Mouse (Mus musculus): ENCODE results near the gene Cracr2a. TPM values are rescaled to one million over a fixed set of nuclear protein-coding genes. Genes with fewer than 3 reads are reported as not detected.
A peak's percentile ranks its signal among the peaks of the same experiment; 100 is the strongest.
"Not testable (repeated sequence)": the region's sequence is repeated elsewhere in the genome, so short reads cannot be mapped to it uniquely, and the experiment has no call there.

The Cracr2a gene
- polyA plus RNA-seq (2015; fragmentation: Nextera tagmentation; extraction: Ambion mirVana): 0.16 and 0.32 TPM in 2 replicates

- Histone ChIP-seq H3K27ac (ENCODE audit: low read length) (no peak within 1 kb of the TSS), H3K4me2 (ENCODE audit: low read length) (peak within 1 kb of the TSS; percentile 70)
Measured at GRCm38 (mm10) chr6:127561231-127562020, at the start of gene Cracr2a. Gene Cracr2a, plus strand, starts transcription at chr6:127561338.

GRCm38 (mm10) chr6:127513776-127514175, 47.4 kb upstream of the Cracr2a start:
- WGBS: 90% methylated on average over 7 of the region's 12 CpGs
- H3K36me3 ChIP-seq (ENCODE audit: control insufficient read depth, insufficient read depth); H3K9ac ChIP-seq (replicated peaks; ENCODE audit: low read depth, low read length); H3K9me3 ChIP-seq (ENCODE audit: control insufficient read depth, low read length); H3K27me3 ChIP-seq (replicated peaks; ENCODE audit: control insufficient read depth, insufficient read depth, low read length); H3K4me1 ChIP-seq (replicated peaks; ENCODE audit: control insufficient read depth, insufficient read depth, low read length); H3K27ac ChIP-seq (ENCODE audit: low read length); H3K4me2 ChIP-seq (ENCODE audit: low read length); ATAC-seq; H3K4me3 ChIP-seq (replicated peaks; ENCODE audit: low read length): not testable (repeated sequence)

More at GRCm38 (mm10) chr6:127561231-127562020, at the start of gene Cracr2a:
- H3K27me3 ChIP-seq (replicated peaks; ENCODE audit: control insufficient read depth, insufficient read depth, low read length): no peaks in the 10 kb centered on the region
- peak; percentile 88 for ATAC-seq
- no peaks in the 10 kb centered on the region for H3K9me3 ChIP-seq (ENCODE audit: control insufficient read depth, low read length)
- WGBS: 0% methylated on average over 22 of the region's 22 CpGs
- H3K9ac ChIP-seq (replicated peaks; ENCODE audit: low read depth, low read length): peak within 1 kb of the TSS; percentile 23
- peaks cover 7% of the 10 kb centered on the region for H3K4me1 ChIP-seq (replicated peaks; ENCODE audit: control insufficient read depth, insufficient read depth, low read length)
- no peaks in the 10 kb centered on the region for H3K36me3 ChIP-seq (ENCODE audit: control insufficient read depth, insufficient read depth)
- peak within 1 kb of the TSS; percentile 39 for H3K4me3 ChIP-seq (replicated peaks; ENCODE audit: low read length)

GRCm38 (mm10) chr6:127521176-127521575, 40.0 kb upstream of the Cracr2a start:
- Histone ChIP-seq H3K27me3 (replicated peaks; ENCODE audit: control insufficient read depth, insufficient read depth, low read length) (no peaks in the 10 kb centered on the region), H3K9me3 (ENCODE audit: control insufficient read depth, low read length) (no peaks in the 10 kb centered on the region), H3K4me2 (ENCODE audit: low read length) (no peak overlapping the region), H3K27ac (ENCODE audit: low read length) (no peak overlapping the region), H3K36me3 (ENCODE audit: control insufficient read depth, insufficient read depth) (no peaks in the 10 kb centered on the region), H3K9ac (replicated peaks; ENCODE audit: low read depth, low read length) (no peak overlapping the region), H3K4me1 (replicated peaks; ENCODE audit: control insufficient read depth, insufficient read depth, low read length) (no peaks in the 10 kb centered on the region), H3K4me3 (replicated peaks; ENCODE audit: low read length) (no peak overlapping the region)
- WGBS: 75% methylated on average over 8 of the region's 8 CpGs
- no peak for ATAC-seq

GRCm38 (mm10) chr6:127522326-127522725, 38.8 kb upstream of the Cracr2a start:
- H3K4me3 ChIP-seq (replicated peaks; ENCODE audit: low read length): no peak overlapping the region
- no peak overlapping the region for H3K4me2 ChIP-seq (ENCODE audit: low read length)
- H3K4me1 ChIP-seq (replicated peaks; ENCODE audit: control insufficient read depth, insufficient read depth, low read length): no peaks in the 10 kb centered on the region
- no peaks in the 10 kb centered on the region for H3K27me3 ChIP-seq (replicated peaks; ENCODE audit: control insufficient read depth, insufficient read depth, low read length)
- no peaks in the 10 kb centered on the region for H3K9me3 ChIP-seq (ENCODE audit: control insufficient read depth, low read length)
- H3K27ac ChIP-seq (ENCODE audit: low read length): no peak overlapping the region
- H3K9ac ChIP-seq (replicated peaks; ENCODE audit: low read depth, low read length): no peak overlapping the region
- WGBS: 86% methylated on average over 9 of the region's 9 CpGs
- no peak for ATAC-seq
- no peaks in the 10 kb centered on the region for H3K36me3 ChIP-seq (ENCODE audit: control insufficient read depth, insufficient read depth)

GRCm38 (mm10) chr6:127524442-127524841, 36.7 kb upstream of the Cracr2a start:
- no peaks in the 10 kb centered on the region for H3K36me3 ChIP-seq (ENCODE audit: control insufficient read depth, insufficient read depth)
- no peaks in the 10 kb centered on the region for H3K9me3 ChIP-seq (ENCODE audit: control insufficient read depth, low read length)
- H3K4me2 ChIP-seq (ENCODE audit: low read length): no peak overlapping the region
- H3K9ac ChIP-seq (replicated peaks; ENCODE audit: low read depth, low read length): no peak overlapping the region
- no peaks in the 10 kb centered on the region for H3K27me3 ChIP-seq (replicated peaks; ENCODE audit: control insufficient read depth, insufficient read depth, low read length)
- 34% methylated on average over 8 of the region's 8 CpGs for WGBS
- ATAC-seq: no peak
- peaks cover 1% of the 10 kb centered on the region for H3K4me1 ChIP-seq (replicated peaks; ENCODE audit: control insufficient read depth, insufficient read depth, low read length)
- no peak overlapping the region for H3K27ac ChIP-seq (ENCODE audit: low read length)
- H3K4me3 ChIP-seq (replicated peaks; ENCODE audit: low read length): no peak overlapping the region

- Histone ChIP-seq H3K4me2 (ENCODE audit: low read length) (no peak overlapping the region), H3K9ac (replicated peaks; ENCODE audit: low read depth, low read length) (no peak overlapping the region), H3K36me3 (ENCODE audit: control insufficient read depth, insufficient read depth) (no peaks in the 10 kb centered on the region), H3K27ac (ENCODE audit: low read length) (no peak overlapping the region), H3K27me3 (replicated peaks; ENCODE audit: control insufficient read depth, insufficient read depth, low read length) (no peaks in the 10 kb centered on the region), H3K9me3 (ENCODE audit: control insufficient read depth, low read length) (no peaks in the 10 kb centered on the region), H3K4me1 (replicated peaks; ENCODE audit: control insufficient read depth, insufficient read depth, low read length) (peaks cover 5% of the 10 kb centered on the region), H3K4me3 (replicated peaks; ENCODE audit: low read length) (no peak overlapping the region)
- 78% methylated on average over 7 of the region's 7 CpGs for WGBS
- no peak for ATAC-seq
Measured at GRCm38 (mm10) chr6:127528625-127529024, 32.5 kb upstream of the Cracr2a start.

- Histone ChIP-seq H3K27ac (ENCODE audit: low read length) (no peak overlapping the region), H3K4me2 (ENCODE audit: low read length) (no peak overlapping the region), H3K9me3 (ENCODE audit: control insufficient read depth, low read length) (no peaks in the 10 kb centered on the region), H3K4me3 (replicated peaks; ENCODE audit: low read length) (no peak overlapping the region), H3K4me1 (replicated peaks; ENCODE audit: control insufficient read depth, insufficient read depth, low read length) (peaks cover 5% of the 10 kb centered on the region), H3K9ac (replicated peaks; ENCODE audit: low read depth, low read length) (no peak overlapping the region), H3K36me3 (ENCODE audit: control insufficient read depth, insufficient read depth) (no peaks in the 10 kb centered on the region), H3K27me3 (replicated peaks; ENCODE audit: control insufficient read depth, insufficient read depth, low read length) (no peaks in the 10 kb centered on the region)
- no peak for ATAC-seq
- WGBS: 66% methylated on average over 2 of the region's 2 CpGs
Measured at GRCm38 (mm10) chr6:127529451-127529850, 31.7 kb upstream of the Cracr2a start.

- H3K27ac ChIP-seq (ENCODE audit: low read length): no peak overlapping the region
- no peak for ATAC-seq
- no peaks in the 10 kb centered on the region for H3K9me3 ChIP-seq (ENCODE audit: control insufficient read depth, low read length)
- no peak overlapping the region for H3K4me2 ChIP-seq (ENCODE audit: low read length)
- H3K4me1 ChIP-seq (replicated peaks; ENCODE audit: control insufficient read depth, insufficient read depth, low read length): peaks cover 5% of the 10 kb centered on the region
- 63% methylated on average over 3 of the region's 3 CpGs for WGBS
- no peak overlapping the region for H3K9ac ChIP-seq (replicated peaks; ENCODE audit: low read depth, low read length)
- no peaks in the 10 kb centered on the region for H3K27me3 ChIP-seq (replicated peaks; ENCODE audit: control insufficient read depth, insufficient read depth, low read length)
- H3K36me3 ChIP-seq (ENCODE audit: control insufficient read depth, insufficient read depth): no peaks in the 10 kb centered on the region
- H3K4me3 ChIP-seq (replicated peaks; ENCODE audit: low read length): no peak overlapping the region
Measured at GRCm38 (mm10) chr6:127530206-127530605, 30.9 kb upstream of the Cracr2a start.

GRCm38 (mm10) chr6:127531412-127532205, 29.5 kb upstream of the Cracr2a start:
- Histone ChIP-seq H3K9ac (replicated peaks; ENCODE audit: low read depth, low read length) (no peak overlapping the region), H3K4me3 (replicated peaks; ENCODE audit: low read length) (no peak overlapping the region), H3K36me3 (ENCODE audit: control insufficient read depth, insufficient read depth) (no peaks in the 10 kb centered on the region), H3K27ac (ENCODE audit: low read length) (no peak overlapping the region), H3K9me3 (ENCODE audit: control insufficient read depth, low read length) (no peaks in the 10 kb centered on the region), H3K27me3 (replicated peaks; ENCODE audit: control insufficient read depth, insufficient read depth, low read length) (no peaks in the 10 kb centered on the region), H3K4me2 (ENCODE audit: low read length) (no peak overlapping the region), H3K4me1 (replicated peaks; ENCODE audit: control insufficient read depth, insufficient read depth, low read length) (peaks cover 5% of the 10 kb centered on the region)
- 57% methylated on average over 2 of the region's 3 CpGs for WGBS
- no peak for ATAC-seq
